Mouse (Mus musculus): ENCODE results near the gene Gucy2g.

- TF ChIP-seq CTCF (IDR thresholded peaks at IDR 0.05; ENCODE audit: low read depth) (no peak), EP300 (optimal IDR thresholded peaks at IDR 0.05) (no peak)
These were observed 46.4 kb downstream of the Gucy2g start for GRCm38 (mm10) chr19:55194520-55195170.

Measured in stomach, postnatal 0 days (tissue).